Mouse (Mus musculus) embryonic facial prominence, embryonic 13.5 days (tissue): ENCODE measurements around the gene Yjefn3. TPM values are rescaled to one million over a fixed set of nuclear protein-coding genes. Genes with fewer than 3 reads are reported as not detected.
A peak's percentile ranks its signal among the peaks of the same experiment; 100 is the strongest.

Source experiments
- ATAC-seq: fragments of 200-750 bp; cut with Nextera tagmentation; 2 replicates; pipeline ENCODE4 v1.8.0; 2017; ENCODE audit warnings: low read depth; ENCODE audit not compliant: insufficient number of reproducible peaks, insufficient read depth, low FRiP score, low TSS enrichment
- H3K27ac ChIP-seq: fragments of 300-500 bp; sonication (generic); 2 replicates; pipeline ENCODE4 v1.5.1; 2015; ENCODE audit warnings: moderate library complexity, mild to moderate bottlenecking, inconsistent platforms
- H3K27me3 ChIP-seq: fragments of 300-500 bp; sonication (generic); 2 replicates; pipeline ENCODE4 v1.6.1; 2015; ENCODE audit warnings: mild to moderate bottlenecking, inconsistent platforms
- H3K36me3 ChIP-seq: fragments of 300-500 bp; sonication (generic); 2 replicates; pipeline ENCODE4 v1.6.1; 2015; ENCODE audit warnings: mild to moderate bottlenecking, inconsistent platforms
- H3K4me1 ChIP-seq: fragments of 300-500 bp; sonication (generic); 2 replicates; pipeline ENCODE4 v1.6.1; 2015; ENCODE audit warnings: inconsistent platforms
- H3K4me2 ChIP-seq: fragments of 300-500 bp; sonication (generic); 2 replicates; pipeline ENCODE4 v1.6.1; 2015; ENCODE audit warnings: moderate library complexity, mild to moderate bottlenecking, inconsistent platforms
- H3K4me3 ChIP-seq: fragments of 300-500 bp; sonication (generic); 2 replicates; pipeline ENCODE4 v1.5.1; 2015; ENCODE audit warnings: mild to moderate bottlenecking, inconsistent platforms
- H3K9ac ChIP-seq: fragments of 300-500 bp; sonication (generic); 2 replicates; pipeline ENCODE4 v1.6.1; 2015; ENCODE audit warnings: mild to moderate bottlenecking, inconsistent platforms
- H3K9me3 ChIP-seq: fragments of 300-500 bp; sonication (generic); 2 replicates; pipeline ENCODE4 v1.6.1; 2016; ENCODE audit warnings: inconsistent platforms
- WGBS: fragments of 180-500 bp; shearing (Covaris S2); methylation state at CpG from one replicate; pipeline ENCODE4 v1.1.7; 2015; ENCODE audit warnings: mixed read lengths; 5-methylcytosine and 5-hydroxymethylcytosine counted together
- polyA plus RNA-seq: library from polyadenylated mRNA; unstranded; fragments of >200 nt; fragmentation: Nextera tagmentation; extraction: Ambion mirVana; gene quantifications from 2 replicates; pipeline ENCODE4 v1.2.1, GENCODE M21; 2015

Yjefn3 gene
- polyA plus RNA-seq, 1 experiment from 2014 or later, result 3.6 TPM

DNA sequence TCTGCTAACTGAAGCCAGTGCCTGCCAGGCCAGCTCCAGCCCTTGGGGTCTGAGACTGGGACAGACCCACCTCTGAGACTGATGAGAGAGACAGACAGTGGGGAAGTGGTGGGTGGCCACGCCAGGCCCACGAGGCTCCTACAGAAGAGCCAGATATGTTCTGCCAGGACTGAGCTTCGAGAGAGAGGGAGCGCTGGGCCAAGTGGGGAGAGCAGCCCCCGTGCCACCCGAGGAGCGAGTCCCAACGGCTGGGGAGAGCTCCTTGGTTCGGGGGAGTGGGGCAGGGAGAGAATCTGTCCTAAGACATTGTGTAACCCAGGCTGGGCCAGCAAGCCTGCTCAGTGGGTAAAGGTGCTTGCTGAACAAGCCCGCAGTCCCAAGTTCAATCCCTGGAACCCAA lies 25.5 kb downstream of the Yjefn3 start:
- no peaks in the 10 kb centered on the region for H3K36me3 ChIP-seq
- peaks cover 12% of the 10 kb centered on the region for H3K4me1 ChIP-seq
- H3K27me3 ChIP-seq, result peaks cover 61% of the 10 kb centered on the region
- 0 out of 2 replicates have a peak overlapping the region, but pooled peaks have one; percentile 16 for H3K9ac ChIP-seq
- no peak overlapping the region for H3K4me2 ChIP-seq
- no peak overlapping the region for H3K4me3 ChIP-seq
- no peak for ATAC-seq
- H3K9me3 ChIP-seq, result no peaks in the 10 kb centered on the region
- WGBS, result 70% methylated on average over 10 of the region's 10 CpGs
- H3K27ac ChIP-seq, result no peak overlapping the region

DNA sequence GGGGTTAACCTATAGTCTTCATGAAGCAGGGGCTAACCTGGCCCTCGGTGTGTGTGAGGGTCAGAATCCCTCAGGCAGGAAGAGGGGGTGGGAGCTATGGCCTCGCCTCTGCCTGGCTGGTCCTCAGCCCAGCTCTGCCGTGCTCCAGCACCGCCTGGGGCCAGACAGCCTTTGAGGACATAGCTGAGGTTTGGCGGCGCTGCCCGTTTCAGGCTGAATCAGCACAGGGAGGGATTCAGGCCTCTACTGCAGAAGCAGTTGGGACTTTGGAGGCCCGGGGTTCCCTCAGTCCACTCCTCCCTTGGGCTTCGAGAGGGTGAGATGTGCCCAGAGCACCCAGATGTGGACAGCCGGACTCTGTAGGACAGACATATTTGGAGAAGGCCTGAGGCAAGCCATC lies 26.4 kb downstream of the Yjefn3 start:
- ATAC-seq, result no peak
- Histone ChIP-seq H3K4me3 (no peak overlapping the region), H3K36me3 (no peaks in the 10 kb centered on the region), H3K9ac (0 out of 2 replicates have a peak overlapping the region, but pooled peaks have one; percentile 16), H3K9me3 (no peaks in the 10 kb centered on the region), H3K4me1 (peaks cover 3% of the 10 kb centered on the region), H3K27ac (no peak overlapping the region), H3K4me2 (no peak overlapping the region), H3K27me3 (peaks cover 53% of the 10 kb centered on the region)
- 28% methylated on average over 10 of the region's 10 CpGs for WGBS

DNA sequence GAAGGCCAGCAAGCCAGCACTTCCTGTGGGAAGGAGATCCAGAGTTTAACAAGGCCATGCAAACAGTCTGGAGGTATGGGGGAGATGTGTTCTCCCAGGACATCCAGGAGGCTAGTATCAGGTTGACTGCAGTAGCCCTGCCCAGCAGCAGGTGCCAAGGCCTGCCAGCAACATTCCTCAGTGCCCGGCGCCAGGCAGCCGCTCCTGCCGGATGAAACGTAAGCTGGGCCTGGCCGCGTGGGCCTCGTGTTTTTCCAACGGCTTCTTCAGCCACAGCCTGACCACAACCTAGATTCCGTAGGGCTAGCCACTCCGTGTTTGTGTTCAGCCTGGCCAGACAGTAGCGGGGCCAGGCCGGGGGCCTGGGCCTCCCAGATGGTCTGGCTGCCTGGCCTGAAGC lies 27.9 kb downstream of the Yjefn3 start:
- no peaks in the 10 kb centered on the region for H3K9me3 ChIP-seq
- no peak overlapping the region for H3K27ac ChIP-seq
- peak overlapping the region; percentile 11; the same call in 1 of the 2 replicates for H3K9ac ChIP-seq
- no peak overlapping the region for H3K4me3 ChIP-seq
- peaks cover 38% of the 10 kb centered on the region for H3K27me3 ChIP-seq
- no peaks in the 10 kb centered on the region for H3K4me1 ChIP-seq
- 78% methylated on average over 13 of the region's 13 CpGs for WGBS
- H3K36me3 ChIP-seq, result no peaks in the 10 kb centered on the region
- no peak overlapping the region for H3K4me2 ChIP-seq
- ATAC-seq, result no peak

DNA sequence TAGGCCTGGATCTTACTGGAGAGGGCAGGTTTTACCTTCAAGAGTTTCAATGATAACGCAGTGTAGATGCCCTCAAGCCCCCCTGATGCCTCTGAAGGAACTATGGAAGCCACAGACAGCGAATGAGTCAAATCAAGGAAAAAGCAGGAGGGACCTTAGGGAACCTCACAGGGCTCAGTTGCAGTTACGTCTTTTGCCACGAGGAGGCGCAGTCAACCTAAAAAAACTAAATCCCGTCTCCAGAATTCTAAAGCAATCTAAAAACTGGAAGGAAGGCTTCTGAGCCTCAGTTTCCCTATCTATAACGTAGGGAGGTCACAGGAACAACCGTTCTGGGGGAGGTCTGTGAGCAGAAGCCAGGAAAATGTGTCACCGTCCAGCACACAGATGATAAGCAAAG lies 28.4 kb downstream of the Yjefn3 start:
- 12% methylated on average over 9 of the region's 9 CpGs for WGBS
- Histone ChIP-seq H3K27me3 (peaks cover 33% of the 10 kb centered on the region), H3K36me3 (no peaks in the 10 kb centered on the region)

DNA sequence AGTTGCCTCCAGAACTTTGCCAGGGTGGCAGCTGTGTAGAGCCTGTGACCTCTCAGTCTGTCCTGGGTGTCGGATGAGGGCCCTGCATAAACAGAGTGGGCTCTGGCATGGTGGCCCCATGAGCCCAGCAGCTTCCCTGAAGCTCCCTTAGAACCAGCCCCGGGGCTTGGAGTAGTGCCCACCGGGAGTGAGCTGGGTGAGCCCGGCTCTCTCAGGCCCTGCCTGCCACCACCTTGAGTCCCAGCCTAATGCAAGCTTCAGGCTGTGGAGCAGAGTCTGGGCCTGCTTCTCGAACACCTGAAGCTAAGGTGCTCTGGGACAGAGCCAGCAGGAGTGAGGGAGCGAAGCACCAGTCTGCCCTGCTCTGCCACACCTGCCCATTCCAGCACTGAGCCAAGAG lies 31.6 kb downstream of the Yjefn3 start:
- H3K27ac ChIP-seq, result no peak overlapping the region
- no peaks in the 10 kb centered on the region for H3K4me1 ChIP-seq
- no peak overlapping the region for H3K9ac ChIP-seq
- H3K4me2 ChIP-seq, result no peak overlapping the region
- H3K36me3 ChIP-seq, result no peaks in the 10 kb centered on the region
- WGBS, result 81% methylated on average over 6 of the region's 6 CpGs
- H3K27me3 ChIP-seq, result peaks cover under 1% of the 10 kb centered on the region
- no peak for ATAC-seq
- no peaks in the 10 kb centered on the region for H3K9me3 ChIP-seq
- H3K4me3 ChIP-seq, result no peak overlapping the region

More for the DNA sequence above, 28.4 kb downstream of the Yjefn3 start:
- Histone ChIP-seq H3K4me2 (no peak overlapping the region), H3K9ac (no peak overlapping the region), H3K4me1 (no peaks in the 10 kb centered on the region), H3K4me3 (no peak overlapping the region), H3K9me3 (no peaks in the 10 kb centered on the region), H3K27ac (no peak overlapping the region)
- no peak for ATAC-seq

DNA sequence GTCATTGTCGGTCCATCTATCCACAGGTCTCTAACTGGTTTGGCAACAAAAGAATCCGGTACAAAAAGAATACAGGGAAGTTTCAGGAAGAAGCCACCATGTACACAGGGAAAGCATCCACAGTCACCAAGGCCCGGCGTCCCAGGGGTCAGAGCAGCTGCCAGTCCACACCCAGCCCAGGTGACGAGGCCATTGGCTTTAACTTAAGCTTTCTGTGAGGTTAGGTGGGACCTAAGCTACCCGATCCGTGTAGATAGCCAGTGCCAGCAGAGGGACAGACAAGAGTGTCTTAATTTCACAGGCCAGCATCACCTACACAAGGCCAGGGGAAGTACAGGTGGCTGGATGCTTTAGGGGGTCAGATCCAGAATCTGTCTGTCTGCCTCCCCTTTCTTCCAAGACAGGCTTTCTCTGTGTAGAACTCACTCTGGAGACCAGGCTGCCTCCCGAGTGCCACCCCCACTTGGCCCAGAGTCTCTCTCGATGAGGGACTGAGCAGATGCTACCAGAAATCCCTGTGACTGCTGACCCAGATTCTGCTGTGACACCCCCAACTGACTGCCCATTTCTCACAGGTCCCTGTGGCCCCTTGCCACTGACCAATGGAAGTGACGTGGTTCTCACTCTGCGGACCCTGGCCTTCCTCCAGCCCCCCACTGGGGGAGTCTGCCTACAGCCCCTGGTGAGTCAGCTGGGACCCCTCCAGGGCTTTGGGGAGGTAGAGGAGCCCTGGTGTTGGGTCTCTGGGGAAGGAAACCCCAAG lies 32.3 kb downstream of the Yjefn3 start:
- 85% methylated on average over 11 of the region's 11 CpGs for WGBS
- Histone ChIP-seq H3K4me1 (no peaks in the 10 kb centered on the region), H3K27ac (no peak overlapping the region), H3K4me2 (no peak overlapping the region), H3K36me3 (no peaks in the 10 kb centered on the region), H3K4me3 (no peak overlapping the region), H3K9me3 (no peaks in the 10 kb centered on the region), H3K9ac (no peak overlapping the region), H3K27me3 (no peaks in the 10 kb centered on the region)
- no peak for ATAC-seq

DNA sequence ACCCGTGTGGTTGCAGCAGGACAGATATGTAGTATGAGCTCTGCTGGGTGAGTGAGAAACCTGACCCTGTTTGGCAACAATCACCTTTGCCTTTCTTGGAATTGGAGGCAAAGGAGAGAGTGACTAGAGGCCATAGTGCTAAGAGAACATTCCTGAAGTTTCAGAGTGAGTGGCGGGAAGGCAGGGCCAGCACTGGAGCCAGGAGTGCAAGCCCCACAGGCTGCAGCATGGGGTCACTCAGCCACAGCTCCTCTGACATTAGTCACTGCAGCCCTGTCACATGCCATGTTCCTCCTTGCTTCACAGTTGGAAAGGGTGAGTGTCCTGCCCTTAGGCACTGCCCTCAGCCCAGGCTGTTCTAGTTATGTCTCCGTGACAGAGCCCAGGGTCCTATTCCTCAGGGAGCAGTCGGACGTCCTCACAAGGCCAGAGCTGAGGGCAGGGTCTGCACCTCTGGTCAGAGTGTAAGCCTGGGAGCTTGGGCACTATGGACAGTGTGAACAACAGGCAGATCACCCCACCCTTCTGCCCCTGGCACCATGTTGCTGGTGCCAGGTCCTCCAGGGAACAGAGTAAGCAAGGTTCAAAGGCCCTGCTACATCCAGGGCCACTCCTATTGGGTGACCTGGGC lies 34.7 kb downstream of the Yjefn3 start:
- Histone ChIP-seq H3K4me1 (no peaks in the 10 kb centered on the region), H3K9me3 (no peaks in the 10 kb centered on the region), H3K36me3 (no peaks in the 10 kb centered on the region), H3K4me3 (no peak overlapping the region), H3K4me2 (no peak overlapping the region), H3K27ac (no peak overlapping the region), H3K9ac (no peak overlapping the region), H3K27me3 (no peaks in the 10 kb centered on the region)
- 47% methylated on average over 5 of the region's 5 CpGs for WGBS
- ATAC-seq, result no peak

DNA sequence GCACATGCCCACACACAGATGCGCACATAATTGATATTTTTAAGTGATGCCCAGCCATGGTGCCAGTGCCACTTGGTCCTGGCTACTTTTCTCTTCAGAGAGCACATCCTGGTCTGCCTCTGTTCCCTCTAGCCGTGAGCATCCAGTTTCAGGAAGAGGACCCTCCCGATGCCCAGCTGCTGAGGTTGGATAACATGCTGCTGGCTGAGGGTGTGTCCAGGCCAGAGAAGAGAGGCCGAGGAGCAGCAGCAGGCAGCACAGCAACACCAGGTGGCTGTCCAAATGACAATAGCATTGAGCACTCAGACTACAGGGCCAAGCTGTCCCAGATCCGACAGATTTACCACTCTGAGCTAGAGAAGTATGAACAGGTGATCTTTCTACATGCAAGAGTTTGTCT lies 38.3 kb downstream of the Yjefn3 start:
- no peaks in the 10 kb centered on the region for H3K4me1 ChIP-seq
- H3K9me3 ChIP-seq, result no peaks in the 10 kb centered on the region
- H3K27me3 ChIP-seq, result no peaks in the 10 kb centered on the region
- H3K4me2 ChIP-seq, result no peak overlapping the region
- WGBS, result 74% methylated on average over 5 of the region's 5 CpGs
- no peak for ATAC-seq
- H3K4me3 ChIP-seq, result no peak overlapping the region
- no peak overlapping the region for H3K9ac ChIP-seq
- H3K27ac ChIP-seq, result no peak overlapping the region
- H3K36me3 ChIP-seq, result no peaks in the 10 kb centered on the region; the same call in 1 of the 2 replicates

DNA sequence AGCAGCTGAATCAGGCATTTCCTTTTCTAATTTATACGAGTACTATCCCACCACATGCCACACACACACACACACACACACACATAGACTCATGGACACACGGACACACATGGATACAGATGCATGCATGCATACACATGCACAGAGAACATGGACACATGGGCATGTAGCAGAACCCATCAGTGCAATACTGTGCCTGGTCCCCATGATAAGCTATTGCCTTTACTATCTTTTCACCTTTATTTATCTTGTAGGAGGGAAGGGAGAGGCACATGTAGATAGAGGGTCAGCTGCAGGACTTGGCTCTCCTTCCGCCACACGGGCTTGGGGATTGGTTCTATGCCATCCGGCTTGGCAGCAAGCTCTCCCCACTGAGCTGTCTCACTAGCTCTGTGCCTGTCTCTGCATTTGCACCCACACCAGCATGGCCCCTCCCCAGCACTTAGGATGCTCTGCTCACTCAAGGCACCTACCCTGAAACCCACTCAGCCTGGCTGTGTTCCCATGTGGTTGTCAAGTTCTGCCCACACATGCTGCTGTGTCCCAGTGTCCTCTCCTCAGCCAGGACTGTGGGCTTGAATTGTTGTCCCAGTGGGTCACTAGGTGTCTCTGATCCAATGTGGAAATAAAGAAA lies 39.0 kb downstream of the Yjefn3 start:
- Histone ChIP-seq H3K27ac (no peak overlapping the region), H3K4me3 (no peak overlapping the region), H3K4me1 (no peaks in the 10 kb centered on the region), H3K9ac (no peak overlapping the region), H3K9me3 (no peaks in the 10 kb centered on the region), H3K27me3 (no peaks in the 10 kb centered on the region), H3K36me3 (no peaks in the 10 kb centered on the region; the same call in 1 of the 2 replicates), H3K4me2 (no peak overlapping the region)
- 88% methylated on average over 5 of the region's 5 CpGs for WGBS
- ATAC-seq, result no peak

DNA sequence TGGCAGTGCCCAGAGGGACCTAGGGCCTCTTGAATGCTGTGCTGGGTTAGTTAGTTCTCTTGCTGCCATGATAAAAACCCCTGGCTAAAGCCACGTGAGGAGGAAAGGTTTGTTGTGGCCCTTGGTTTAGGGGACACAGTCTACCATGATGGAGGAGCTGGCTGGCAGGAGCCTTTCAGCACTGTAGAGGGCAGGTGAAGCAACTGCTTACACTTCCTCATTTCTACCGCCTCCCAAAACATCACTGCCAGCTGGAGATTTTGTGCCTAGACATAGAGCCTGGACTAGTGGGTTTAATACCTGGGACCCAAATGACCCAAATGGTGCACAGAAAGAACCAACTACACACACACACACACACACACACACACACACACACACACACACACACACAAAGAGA lies 41.3 kb downstream of the Yjefn3 start:
- H3K27ac ChIP-seq, result no peak overlapping the region
- H3K4me2 ChIP-seq, result no peak overlapping the region
- no peaks in the 10 kb centered on the region for H3K27me3 ChIP-seq
- no peak overlapping the region for H3K9ac ChIP-seq
- H3K4me3 ChIP-seq, result no peak overlapping the region
- H3K36me3 ChIP-seq, result no peaks in the 10 kb centered on the region; the same call in 1 of the 2 replicates
- ATAC-seq, result no peak
- 60% methylated on average over 2 of the region's 2 CpGs for WGBS
- no peaks in the 10 kb centered on the region for H3K9me3 ChIP-seq
- H3K4me1 ChIP-seq, result no peaks in the 10 kb centered on the region

DNA sequence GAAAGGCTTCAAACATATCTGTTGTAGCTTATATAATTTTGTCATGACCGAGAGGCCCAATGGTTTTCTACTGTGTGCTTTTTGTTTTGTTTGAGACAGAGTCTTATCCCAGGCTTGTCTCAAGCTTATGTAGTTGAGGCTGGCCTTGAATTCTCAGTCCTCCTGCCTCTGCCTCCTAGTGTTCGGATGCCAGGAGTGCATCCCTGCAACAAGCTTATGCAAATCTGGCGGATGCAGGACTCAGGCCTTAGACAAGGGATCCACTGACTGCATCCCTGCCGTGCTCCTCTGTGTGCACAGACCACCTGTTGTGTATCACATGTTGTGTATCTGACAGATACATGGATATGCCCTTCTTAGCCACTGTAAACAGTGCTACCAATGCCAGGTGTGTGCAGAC lies 41.7 kb downstream of the Yjefn3 start:
- no peaks in the 10 kb centered on the region for H3K4me1 ChIP-seq
- no peak overlapping the region for H3K9ac ChIP-seq
- no peaks in the 10 kb centered on the region for H3K27me3 ChIP-seq
- no peak overlapping the region for H3K4me3 ChIP-seq
- H3K27ac ChIP-seq, result no peak overlapping the region
- H3K36me3 ChIP-seq, result no peaks in the 10 kb centered on the region; the same call in 1 of the 2 replicates
- 53% methylated on average over 4 of the region's 4 CpGs for WGBS
- no peak for ATAC-seq
- H3K4me2 ChIP-seq, result no peak overlapping the region
- H3K9me3 ChIP-seq, result no peaks in the 10 kb centered on the region

DNA sequence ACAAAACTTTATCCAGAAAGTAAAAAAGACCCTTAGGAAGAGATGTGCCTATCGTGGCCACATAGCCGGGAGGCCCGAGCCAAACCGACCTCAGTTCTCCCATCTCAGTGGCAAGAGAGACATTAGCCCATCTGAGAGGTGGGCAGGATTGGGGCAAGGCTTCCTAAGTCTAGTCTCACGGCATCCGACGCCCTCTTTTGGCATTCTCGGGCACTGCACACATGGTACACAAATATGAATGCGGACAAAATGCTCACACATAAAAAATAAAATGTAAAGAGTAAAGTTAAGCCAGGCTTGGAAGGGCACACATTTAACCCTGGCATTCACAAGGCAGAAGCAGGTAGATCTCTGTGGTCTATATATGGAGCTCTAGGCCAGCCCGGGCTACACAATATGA lies 48.6 kb downstream of the Yjefn3 start:
- no peak for ATAC-seq
- Histone ChIP-seq H3K9me3 (no peaks in the 10 kb centered on the region), H3K4me3 (no peak overlapping the region), H3K36me3 (no peaks in the 10 kb centered on the region), H3K27me3 (no peaks in the 10 kb centered on the region), H3K9ac (no peak overlapping the region), H3K4me1 (no peaks in the 10 kb centered on the region), H3K4me2 (no peak overlapping the region), H3K27ac (no peak overlapping the region)
- WGBS, result 94% methylated on average over 10 of the region's 10 CpGs
